Mouse (Mus musculus) kidney, postnatal 36 days (tissue): Measurements from ENCODE around the gene Tbc1d23.
"Not testable (repeated sequence)": the region's sequence is repeated elsewhere in the genome, so short reads cannot be mapped to it uniquely, and the experiment has no call there.

Experiments used
- DNase-seq, 2 experiments: peaks; one replicate each; pipeline ENCODE4 v3.0.0; 2021 to 2022; ENCODE audit warnings: mixed read lengths in 2 of 2

Gene Tbc1d23

GRCm38 (mm10) chr16:57231089-57231936 lies at the start of gene Tbc1d23:
Gene Tbc1d23, minus strand, starts transcription at chr16:57231504.
- DNase-seq, result peak; percentile 97 to 98

GRCm38 (mm10) chr16:57280221-57281217 lies 49.2 kb upstream of the Tbc1d23 start:
- no peak for DNase-seq

- DNase-seq, result no peak
Observed at GRCm38 (mm10) chr16:57278976-57279626, 47.8 kb upstream of the Tbc1d23 start.

GRCm38 (mm10) chr16:57269751-57270150 lies 38.4 kb upstream of the Tbc1d23 start:
- no peak for DNase-seq

GRCm38 (mm10) chr16:57268058-57268841 lies 36.9 kb upstream of the Tbc1d23 start:
- DNase-seq, result no peak

- peak in 1 of 2 experiments; percentile 24 for DNase-seq
Observed at GRCm38 (mm10) chr16:57267068-57267467, 35.8 kb upstream of the Tbc1d23 start.

GRCm38 (mm10) chr16:57260152-57260551 lies 28.8 kb upstream of the Tbc1d23 start:
- no peak for DNase-seq

GRCm38 (mm10) chr16:57259356-57260083 lies 28.2 kb upstream of the Tbc1d23 start:
- no peak for DNase-seq

- peak; percentile 22 to 63 for DNase-seq
Observed at GRCm38 (mm10) chr16:57251589-57252421, 20.5 kb upstream of the Tbc1d23 start.

- DNase-seq, result no peak
Observed at GRCm38 (mm10) chr16:57250991-57251390, 19.7 kb upstream of the Tbc1d23 start.

- DNase-seq, result no peak
Observed at GRCm38 (mm10) chr16:57247464-57247863, 16.2 kb upstream of the Tbc1d23 start.

GRCm38 (mm10) chr16:57246596-57246995 lies 15.3 kb upstream of the Tbc1d23 start:
- DNase-seq, result no peak

- DNase-seq, result peak; percentile 77 to 92
Observed at GRCm38 (mm10) chr16:57243858-57244248, 12.5 kb upstream of the Tbc1d23 start.

GRCm38 (mm10) chr16:57243205-57243857 lies 12.0 kb upstream of the Tbc1d23 start:
- DNase-seq, result peak; percentile 22 to 30

GRCm38 (mm10) chr16:57242857-57243204 lies 11.5 kb upstream of the Tbc1d23 start:
- no peak for DNase-seq

- no peak for DNase-seq
Observed at GRCm38 (mm10) chr16:57235871-57236510, 4.7 kb upstream of the Tbc1d23 start.

GRCm38 (mm10) chr16:57231937-57232310 lies 620 bp upstream of the Tbc1d23 start:
- not testable (repeated sequence) for DNase-seq

GRCm38 (mm10) chr16:57226444-57226843 lies 4.9 kb downstream of the Tbc1d23 start:
- DNase-seq, result no peak

GRCm38 (mm10) chr16:57220361-57220760 lies 10.9 kb downstream of the Tbc1d23 start:
- DNase-seq, result no peak
